Mouse (Mus musculus) yolk sac, embryonic 10.5 days (tissue): ENCODE data around the gene Eid3.

ENCODE experiments used
- DNase-seq: peaks from one replicate; pipeline ENCODE4 v3.0.0-alpha.2; 2017; ENCODE audit warnings: low spot score

Eid3 gene

DNA sequence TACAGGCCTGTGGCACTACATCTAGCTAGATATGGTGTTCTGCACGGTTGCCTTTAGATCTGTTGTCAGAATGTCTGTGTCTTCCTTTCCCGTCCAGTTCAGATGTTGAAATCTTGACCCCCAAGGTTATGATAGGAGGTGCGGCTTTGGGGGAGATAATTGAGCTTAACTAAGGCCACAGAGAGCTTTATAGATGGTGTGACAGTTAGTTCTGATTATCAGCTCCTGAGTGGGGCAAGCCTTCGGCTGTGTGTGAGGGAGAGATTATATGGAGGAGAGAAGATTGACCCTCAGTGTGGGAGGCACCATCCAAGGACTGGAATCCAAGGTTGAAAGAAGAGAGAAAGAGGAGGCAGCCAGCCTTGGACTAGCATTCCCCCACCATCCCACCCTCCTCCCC lies 46.8 kb downstream of the Eid3 start:
- no peak for DNase-seq

DNA sequence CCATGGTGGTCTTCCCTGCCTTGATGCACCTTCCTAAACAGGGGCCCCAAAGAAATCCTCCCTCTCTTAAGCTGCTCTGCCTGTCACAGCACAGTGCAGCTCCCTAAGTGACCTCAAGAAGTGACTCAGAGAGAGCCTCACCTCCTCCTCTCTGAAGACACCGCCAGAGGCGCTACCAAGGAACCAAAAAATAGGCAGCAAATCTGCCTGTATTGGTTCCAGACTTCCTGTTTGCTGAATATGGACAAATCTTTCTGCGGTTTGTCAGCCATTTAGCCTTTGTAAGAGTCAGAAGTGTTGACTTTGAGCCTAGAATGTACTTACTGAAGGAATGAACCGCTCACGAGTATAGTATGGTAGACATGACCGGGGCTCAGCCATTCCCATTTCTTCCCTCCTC lies 47.3 kb downstream of the Eid3 start:
- no peak for DNase-seq
